Mouse (Mus musculus) intestine, embryonic 16.5 days (tissue): Measurements from ENCODE around the gene Nat10. TPM values are rescaled to one million over a fixed set of nuclear protein-coding genes. Genes with fewer than 3 reads are reported as not detected.

Source experiments
- ATAC-seq: fragments of 200-750 bp; cut with Nextera tagmentation; 2 replicates; pipeline ENCODE4 v1.8.0; 2017; ENCODE audit warnings: moderate TSS enrichment, moderate library complexity
- H3K27ac ChIP-seq: fragments of 300-500 bp; sonication (generic); 2 replicates; pipeline ENCODE4 v1.5.1; 2014; ENCODE audit warnings: mild to moderate bottlenecking, low read length
- H3K27me3 ChIP-seq: fragments of 300-500 bp; sonication (generic); replicated peaks from 2 replicates; pipeline ENCODE4 v1.6.1; 2014; ENCODE audit warnings: low read length, control low read depth, mixed read lengths; ENCODE audit not compliant: control insufficient read depth, insufficient read depth
- H3K36me3 ChIP-seq: fragments of 300-500 bp; sonication (generic); 2 replicates; pipeline ENCODE4 v1.6.1; 2014; ENCODE audit warnings: low read length, control low read depth; ENCODE audit not compliant: control insufficient read depth, insufficient read depth
- H3K4me1 ChIP-seq: fragments of 300-500 bp; sonication (generic); 2 replicates; pipeline ENCODE4 v1.6.1; 2014; ENCODE audit warnings: low read length, control low read depth, mixed read lengths; ENCODE audit not compliant: control insufficient read depth, insufficient read depth
- H3K4me2 ChIP-seq: fragments of 300-500 bp; sonication (generic); 2 replicates; pipeline ENCODE4 v1.6.1; 2014; ENCODE audit warnings: low read depth, low read length, control low read depth
- H3K4me3 ChIP-seq: fragments of 300-500 bp; sonication (generic); 2 replicates; pipeline ENCODE4 v1.5.1; 2014; ENCODE audit warnings: mild to moderate bottlenecking, low read length
- H3K9ac ChIP-seq: fragments of 300-500 bp; sonication (generic); 2 replicates; pipeline ENCODE4 v1.6.1; 2014; ENCODE audit warnings: low read depth, low read length
- H3K9me3 ChIP-seq: fragments of 300-500 bp; sonication (generic); 2 replicates; pipeline ENCODE4 v1.6.1; 2016; ENCODE audit warnings: low read length, control low read depth; ENCODE audit not compliant: control insufficient read depth
- WGBS: fragments of 180-500 bp; shearing (Covaris S2); extraction: QIAGEN DNeasy Blood & Tissue Kit; methylation state at CpG from one replicate; pipeline ENCODE4 v1.1.7; 2014; 5-methylcytosine and 5-hydroxymethylcytosine counted together
- polyA plus RNA-seq: library from polyadenylated mRNA; unstranded; fragments of >200 nt; fragmentation: Nextera tagmentation; extraction: Ambion mirVana; gene quantifications from 2 replicates; pipeline ENCODE4 v1.2.1, GENCODE M21; 2015

Nat10 gene
- polyA plus RNA-seq, 1 experiment from 2014 or later: 28.9 TPM

GRCm38 (mm10) chr2:103751771-103752170 lies 9.3 kb downstream of the Nat10 start:
- H3K4me2 ChIP-seq: no peak overlapping the region
- no peak overlapping the region for H3K27ac ChIP-seq
- H3K4me3 ChIP-seq: no peak overlapping the region
- peaks cover 3% of the 10 kb centered on the region; the same call in 1 of the 2 replicates for H3K4me1 ChIP-seq
- ATAC-seq: no peak
- 91% methylated on average over 6 of the region's 6 CpGs for WGBS
- H3K9ac ChIP-seq: no peak overlapping the region
- H3K36me3 ChIP-seq: peaks cover 26% of the 10 kb centered on the region
- H3K27me3 ChIP-seq: no peaks in the 10 kb centered on the region
- H3K9me3 ChIP-seq: no peaks in the 10 kb centered on the region

- H3K27ac ChIP-seq: peak overlapping the region; percentile 80
- peak; percentile 89 for ATAC-seq
Measured at GRCm38 (mm10) chr2:103749091-103749490, 12.0 kb downstream of the Nat10 start.

GRCm38 (mm10) chr2:103747891-103748290 lies 13.2 kb downstream of the Nat10 start:
- H3K27ac ChIP-seq: no peak overlapping the region
- 89% methylated on average over 9 of the region's 9 CpGs for WGBS
- peaks cover 20% of the 10 kb centered on the region for H3K36me3 ChIP-seq
- no peak for ATAC-seq
- H3K4me3 ChIP-seq: no peak overlapping the region
- H3K4me2 ChIP-seq: no peak overlapping the region
- H3K4me1 ChIP-seq: peaks cover 3% of the 10 kb centered on the region; the same call in 1 of the 2 replicates
- H3K9ac ChIP-seq: no peak overlapping the region
- no peaks in the 10 kb centered on the region for H3K27me3 ChIP-seq
- no peaks in the 10 kb centered on the region for H3K9me3 ChIP-seq

More at GRCm38 (mm10) chr2:103749091-103749490, 12.0 kb downstream of the Nat10 start:
- H3K9me3 ChIP-seq: no peaks in the 10 kb centered on the region
- no peak overlapping the region for H3K4me3 ChIP-seq
- H3K36me3 ChIP-seq: peaks cover 20% of the 10 kb centered on the region
- H3K4me1 ChIP-seq: peaks cover 3% of the 10 kb centered on the region; the same call in 1 of the 2 replicates
- no peak overlapping the region for H3K9ac ChIP-seq
- 60% methylated on average over 3 of the region's 3 CpGs for WGBS
- no peaks in the 10 kb centered on the region for H3K27me3 ChIP-seq
- H3K4me2 ChIP-seq: no peak overlapping the region

GRCm38 (mm10) chr2:103746761-103747160 lies 14.3 kb downstream of the Nat10 start:
- ATAC-seq: peak; percentile 52
- WGBS: 74% methylated on average over 2 of the region's 2 CpGs
- no peaks in the 10 kb centered on the region for H3K27me3 ChIP-seq
- no peaks in the 10 kb centered on the region for H3K9me3 ChIP-seq
- H3K4me1 ChIP-seq: peaks cover 3% of the 10 kb centered on the region; the same call in 1 of the 2 replicates
- H3K27ac ChIP-seq: peak overlapping the region; percentile 66
- H3K36me3 ChIP-seq: peaks cover 12% of the 10 kb centered on the region; the same call in 1 of the 2 replicates
- H3K9ac ChIP-seq: no peak overlapping the region
- no peak overlapping the region for H3K4me3 ChIP-seq
- H3K4me2 ChIP-seq: no peak overlapping the region

- Histone ChIP-seq H3K9ac (no peak overlapping the region), H3K4me3 (no peak overlapping the region), H3K4me1 (peaks cover 3% of the 10 kb centered on the region; the same call in 1 of the 2 replicates), H3K27me3 (no peaks in the 10 kb centered on the region), H3K4me2 (no peak overlapping the region), H3K27ac (0 out of 2 replicates have a peak overlapping the region, but pooled peaks have one; percentile 66), H3K9me3 (no peaks in the 10 kb centered on the region), H3K36me3 (0 out of 2 replicates have a peak, but pooled peaks cover 7% of the 10 kb centered on the region)
- ATAC-seq: no peak
- 88% methylated on average over 2 of the region's 2 CpGs for WGBS
Measured at GRCm38 (mm10) chr2:103746096-103746495, 15.0 kb downstream of the Nat10 start.

GRCm38 (mm10) chr2:103745481-103745880 lies 15.6 kb downstream of the Nat10 start:
- Histone ChIP-seq H3K27ac (no peak overlapping the region), H3K4me3 (no peak overlapping the region), H3K36me3 (0 out of 2 replicates have a peak, but pooled peaks cover 5% of the 10 kb centered on the region), H3K9me3 (no peaks in the 10 kb centered on the region), H3K27me3 (no peaks in the 10 kb centered on the region), H3K4me2 (no peak overlapping the region), H3K4me1 (peaks cover 3% of the 10 kb centered on the region; the same call in 1 of the 2 replicates), H3K9ac (no peak overlapping the region)
- WGBS: 89% methylated on average over 5 of the region's 5 CpGs
- no peak for ATAC-seq

- 0 out of 2 replicates have a peak, but pooled peaks cover 3% of the 10 kb centered on the region for H3K36me3 ChIP-seq
- H3K9ac ChIP-seq: no peak overlapping the region
- H3K27me3 ChIP-seq: no peaks in the 10 kb centered on the region
- no peak overlapping the region for H3K4me3 ChIP-seq
- 78% methylated on average over 7 of the region's 7 CpGs for WGBS
- no peaks in the 10 kb centered on the region for H3K9me3 ChIP-seq
- H3K27ac ChIP-seq: no peak overlapping the region
- H3K4me1 ChIP-seq: no peaks in the 10 kb centered on the region
- no peak for ATAC-seq
- no peak overlapping the region for H3K4me2 ChIP-seq
Measured at GRCm38 (mm10) chr2:103743988-103744387, 17.1 kb downstream of the Nat10 start.

- H3K9me3 ChIP-seq: no peaks in the 10 kb centered on the region
- H3K4me2 ChIP-seq: no peak overlapping the region
- H3K36me3 ChIP-seq: 0 out of 2 replicates have a peak, but pooled peaks cover 3% of the 10 kb centered on the region
- no peaks in the 10 kb centered on the region for H3K27me3 ChIP-seq
- H3K4me3 ChIP-seq: no peak overlapping the region
- H3K27ac ChIP-seq: no peak overlapping the region
- no peaks in the 10 kb centered on the region for H3K4me1 ChIP-seq
- ATAC-seq: no peak
- 94% methylated on average over 2 of the region's 2 CpGs for WGBS
- no peak overlapping the region for H3K9ac ChIP-seq
Measured at GRCm38 (mm10) chr2:103743536-103743935, 17.5 kb downstream of the Nat10 start.

- Histone ChIP-seq H3K4me2 (no peak overlapping the region), H3K27ac (no peak overlapping the region), H3K9me3 (no peaks in the 10 kb centered on the region), H3K27me3 (no peaks in the 10 kb centered on the region), H3K4me3 (no peak overlapping the region), H3K9ac (no peak overlapping the region), H3K4me1 (no peaks in the 10 kb centered on the region), H3K36me3 (0 out of 2 replicates have a peak, but pooled peaks cover 2% of the 10 kb centered on the region)
- ATAC-seq: no peak
- WGBS: 97% methylated on average over 6 of the region's 6 CpGs
Measured at GRCm38 (mm10) chr2:103742821-103743220, 18.2 kb downstream of the Nat10 start.

GRCm38 (mm10) chr2:103731423-103731822 lies 29.6 kb downstream of the Nat10 start:
- peaks cover 25% of the 10 kb centered on the region for H3K36me3 ChIP-seq
- no peak overlapping the region for H3K27ac ChIP-seq
- H3K27me3 ChIP-seq: no peaks in the 10 kb centered on the region
- H3K4me3 ChIP-seq: no peak overlapping the region
- H3K4me1 ChIP-seq: no peaks in the 10 kb centered on the region
- H3K9ac ChIP-seq: no peak overlapping the region
- no peak overlapping the region for H3K4me2 ChIP-seq
- WGBS: 92% methylated on average over 6 of the region's 6 CpGs
- H3K9me3 ChIP-seq: no peaks in the 10 kb centered on the region
- no peak for ATAC-seq
